Mouse (Mus musculus) intestine, embryonic 16.5 days (tissue): ENCODE measurements around the gene Pla2g15. TPM values are rescaled to one million over a fixed set of nuclear protein-coding genes. Genes with fewer than 3 reads are reported as not detected.

Source experiments
- ATAC-seq: fragments of 200-750 bp; cut with Nextera tagmentation; 2 replicates; pipeline ENCODE4 v1.8.0; 2017; ENCODE audit warnings: moderate TSS enrichment, moderate library complexity
- H3K27ac ChIP-seq: fragments of 300-500 bp; sonication (generic); 2 replicates; pipeline ENCODE4 v1.5.1; 2014; ENCODE audit warnings: mild to moderate bottlenecking, low read length
- H3K27me3 ChIP-seq: fragments of 300-500 bp; sonication (generic); replicated peaks from 2 replicates; pipeline ENCODE4 v1.6.1; 2014; ENCODE audit warnings: low read length, control low read depth, mixed read lengths; ENCODE audit not compliant: control insufficient read depth, insufficient read depth
- H3K36me3 ChIP-seq: fragments of 300-500 bp; sonication (generic); 2 replicates; pipeline ENCODE4 v1.6.1; 2014; ENCODE audit warnings: low read length, control low read depth; ENCODE audit not compliant: control insufficient read depth, insufficient read depth
- H3K4me1 ChIP-seq: fragments of 300-500 bp; sonication (generic); 2 replicates; pipeline ENCODE4 v1.6.1; 2014; ENCODE audit warnings: low read length, control low read depth, mixed read lengths; ENCODE audit not compliant: control insufficient read depth, insufficient read depth
- H3K4me2 ChIP-seq: fragments of 300-500 bp; sonication (generic); 2 replicates; pipeline ENCODE4 v1.6.1; 2014; ENCODE audit warnings: low read depth, low read length, control low read depth
- H3K4me3 ChIP-seq: fragments of 300-500 bp; sonication (generic); 2 replicates; pipeline ENCODE4 v1.5.1; 2014; ENCODE audit warnings: mild to moderate bottlenecking, low read length
- H3K9ac ChIP-seq: fragments of 300-500 bp; sonication (generic); 2 replicates; pipeline ENCODE4 v1.6.1; 2014; ENCODE audit warnings: low read depth, low read length
- H3K9me3 ChIP-seq: fragments of 300-500 bp; sonication (generic); 2 replicates; pipeline ENCODE4 v1.6.1; 2016; ENCODE audit warnings: low read length, control low read depth; ENCODE audit not compliant: control insufficient read depth
- WGBS: fragments of 180-500 bp; shearing (Covaris S2); extraction: QIAGEN DNeasy Blood & Tissue Kit; methylation state at CpG from one replicate; pipeline ENCODE4 v1.1.7; 2014; 5-methylcytosine and 5-hydroxymethylcytosine counted together
- polyA plus RNA-seq: library from polyadenylated mRNA; unstranded; fragments of >200 nt; fragmentation: Nextera tagmentation; extraction: Ambion mirVana; gene quantifications from 2 replicates; pipeline ENCODE4 v1.2.1, GENCODE M21; 2015

Gene Pla2g15
- polyA plus RNA-seq, 1 experiment from 2014 or later, result 10.7 TPM

- Histone ChIP-seq H3K9me3 (no peaks in the 10 kb centered on the region), H3K9ac (peak overlapping the region; percentile 82), H3K4me1 (peaks cover 20% of the 10 kb centered on the region), H3K36me3 (no peaks in the 10 kb centered on the region), H3K27ac (peak overlapping the region; percentile 57), H3K4me3 (peak overlapping the region; percentile 65), H3K4me2 (peak overlapping the region; percentile 93), H3K27me3 (peaks cover 13% of the 10 kb centered on the region)
- WGBS, result 12% methylated on average over 7 of the region's 7 CpGs
- ATAC-seq, result no peak
These were observed 11.6 kb upstream of the Pla2g15 start for GRCm38 (mm10) chr8:106138616-106139015.

- Histone ChIP-seq H3K9ac (no peak overlapping the region), H3K4me1 (peaks cover 11% of the 10 kb centered on the region; the same call in 1 of the 2 replicates), H3K4me2 (no peak overlapping the region), H3K36me3 (no peaks in the 10 kb centered on the region), H3K9me3 (no peaks in the 10 kb centered on the region), H3K27ac (no peak overlapping the region), H3K4me3 (no peak overlapping the region), H3K27me3 (peaks cover 6% of the 10 kb centered on the region)
- no peak for ATAC-seq
- WGBS, result 73% methylated on average over 5 of the region's 5 CpGs
These were observed 10.0 kb upstream of the Pla2g15 start for GRCm38 (mm10) chr8:106140191-106140590.

- H3K27me3 ChIP-seq, result peaks cover 3% of the 10 kb centered on the region; the same call in 1 of the 2 replicates
- H3K27ac ChIP-seq, result no peak overlapping the region
- 0 out of 2 replicates have a peak overlapping the region, but pooled peaks have one; percentile 7 for H3K4me2 ChIP-seq
- 13% methylated on average over 13 of the region's 13 CpGs for WGBS
- H3K4me3 ChIP-seq, result no peak overlapping the region
- H3K9ac ChIP-seq, result no peak overlapping the region
- peaks cover 11% of the 10 kb centered on the region; the same call in 1 of the 2 replicates for H3K4me1 ChIP-seq
- no peak for ATAC-seq
- H3K9me3 ChIP-seq, result no peaks in the 10 kb centered on the region
- H3K36me3 ChIP-seq, result no peaks in the 10 kb centered on the region
These were observed 9.4 kb upstream of the Pla2g15 start for GRCm38 (mm10) chr8:106140769-106141168.

- H3K4me2 ChIP-seq, result no peak overlapping the region
- no peaks in the 10 kb centered on the region for H3K27me3 ChIP-seq
- H3K36me3 ChIP-seq, result no peaks in the 10 kb centered on the region
- 0 out of 2 replicates have a peak, but pooled peaks cover 4% of the 10 kb centered on the region for H3K4me1 ChIP-seq
- no peaks in the 10 kb centered on the region for H3K9me3 ChIP-seq
- H3K27ac ChIP-seq, result no peak overlapping the region
- no peak overlapping the region for H3K4me3 ChIP-seq
- 69% methylated on average over 2 of the region's 2 CpGs for WGBS
- ATAC-seq, result no peak
- H3K9ac ChIP-seq, result no peak overlapping the region
These were observed 4.9 kb upstream of the Pla2g15 start for GRCm38 (mm10) chr8:106145331-106145730.

GRCm38 (mm10) chr8:106146014-106146413, 4.2 kb upstream of the Pla2g15 start:
- Histone ChIP-seq H3K9ac (no peak overlapping the region), H3K27me3 (no peaks in the 10 kb centered on the region), H3K4me1 (peaks cover 7% of the 10 kb centered on the region), H3K27ac (no peak overlapping the region), H3K4me3 (no peak overlapping the region), H3K9me3 (no peaks in the 10 kb centered on the region), H3K36me3 (no peaks in the 10 kb centered on the region), H3K4me2 (no peak overlapping the region)
- ATAC-seq, result no peak
- WGBS, result 91% methylated on average over 4 of the region's 4 CpGs

DNA sequence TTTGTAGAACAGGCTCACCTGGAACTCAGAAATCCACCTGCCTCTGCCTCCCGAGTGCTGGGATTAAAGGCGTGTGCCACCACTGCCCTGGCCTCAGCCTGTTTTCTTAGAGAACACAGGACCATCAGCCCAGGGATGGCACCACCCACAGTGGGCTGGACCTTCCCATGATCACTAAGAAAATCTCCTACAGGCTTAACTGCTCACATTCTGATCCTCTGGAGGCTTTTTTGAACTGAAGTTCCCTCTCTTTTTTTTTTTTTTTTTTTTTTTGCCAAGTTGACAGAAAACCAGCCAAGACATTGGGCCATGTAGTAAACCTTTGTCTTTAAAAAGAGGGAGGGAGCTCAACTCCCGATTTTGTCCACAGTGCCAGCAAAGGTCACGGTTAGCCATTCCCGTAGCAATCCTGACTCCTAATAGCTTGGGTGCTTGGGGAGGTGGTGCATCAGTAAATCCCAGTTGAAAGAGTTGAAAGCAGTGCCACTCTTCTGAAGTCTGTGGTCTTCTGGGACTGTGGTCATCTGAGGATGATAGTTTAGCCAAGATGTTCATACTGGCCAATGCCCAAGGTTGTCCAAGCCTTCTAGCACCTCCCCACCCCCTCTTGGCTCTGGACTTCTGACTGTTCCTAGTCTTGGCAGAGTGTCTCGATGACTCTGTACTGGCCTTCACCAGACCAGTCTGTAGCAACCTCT, 2.2 kb upstream of the Pla2g15 start:
- ATAC-seq, result no peak
- Histone ChIP-seq H3K27ac (no peak overlapping the region), H3K36me3 (no peaks in the 10 kb centered on the region), H3K4me3 (no peak overlapping the region), H3K9ac (no peak overlapping the region), H3K4me2 (no peak overlapping the region), H3K9me3 (no peaks in the 10 kb centered on the region), H3K4me1 (peaks cover 10% of the 10 kb centered on the region), H3K27me3 (no peaks in the 10 kb centered on the region)
- 87% methylated on average over 6 of the region's 6 CpGs for WGBS

DNA sequence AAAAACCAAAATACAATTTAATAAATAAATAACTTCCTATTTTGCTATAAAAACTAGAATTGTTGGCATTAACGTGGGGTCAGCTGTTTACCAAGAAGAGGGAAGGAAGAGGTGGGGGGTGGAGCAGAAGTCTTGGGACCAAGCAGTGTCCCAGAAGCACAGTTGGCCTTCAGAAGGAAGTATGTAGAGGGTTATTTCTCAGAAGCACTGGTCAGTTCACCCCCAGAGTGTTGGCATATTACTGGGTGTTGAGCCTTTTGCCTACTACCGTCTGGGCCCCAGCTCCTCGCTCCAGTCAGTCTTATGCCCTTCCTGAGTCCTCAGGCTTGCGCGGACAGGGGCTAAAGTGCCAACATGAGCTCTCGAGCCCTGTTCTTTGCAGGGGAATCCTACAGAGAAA, 1.2 kb upstream of the Pla2g15 start:
- Histone ChIP-seq H3K4me2 (no peak overlapping the region), H3K4me1 (peaks cover 10% of the 10 kb centered on the region), H3K36me3 (no peaks in the 10 kb centered on the region), H3K27ac (no peak overlapping the region; the same call in 1 of the 2 replicates), H3K9me3 (no peaks in the 10 kb centered on the region), H3K9ac (no peak overlapping the region), H3K27me3 (no peaks in the 10 kb centered on the region), H3K4me3 (no peak overlapping the region)
- 85% methylated on average over 6 of the region's 6 CpGs for WGBS
- no peak for ATAC-seq

DNA sequence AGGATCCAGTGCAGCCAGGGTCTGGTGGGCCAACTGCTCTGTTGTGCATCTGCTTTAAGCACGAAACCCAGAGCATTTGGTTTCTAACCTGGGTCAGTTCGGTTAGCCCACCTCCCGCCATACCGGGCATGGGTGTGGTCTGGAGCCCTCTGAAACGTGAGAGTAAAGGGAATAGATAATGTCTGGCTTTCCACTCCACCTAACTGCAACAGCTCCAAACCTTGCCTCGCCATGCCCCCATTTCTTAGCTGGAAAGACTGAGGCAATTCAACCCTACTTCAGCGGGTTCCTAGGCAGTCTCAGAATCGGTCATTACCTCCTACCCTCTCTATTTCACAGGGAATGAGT, 428 bp downstream of the Pla2g15 start:
- 18% methylated on average over 8 of the region's 8 CpGs for WGBS
- H3K27ac ChIP-seq, result peak overlapping the region; percentile 54; the same call in 1 of the 2 replicates

DNA sequence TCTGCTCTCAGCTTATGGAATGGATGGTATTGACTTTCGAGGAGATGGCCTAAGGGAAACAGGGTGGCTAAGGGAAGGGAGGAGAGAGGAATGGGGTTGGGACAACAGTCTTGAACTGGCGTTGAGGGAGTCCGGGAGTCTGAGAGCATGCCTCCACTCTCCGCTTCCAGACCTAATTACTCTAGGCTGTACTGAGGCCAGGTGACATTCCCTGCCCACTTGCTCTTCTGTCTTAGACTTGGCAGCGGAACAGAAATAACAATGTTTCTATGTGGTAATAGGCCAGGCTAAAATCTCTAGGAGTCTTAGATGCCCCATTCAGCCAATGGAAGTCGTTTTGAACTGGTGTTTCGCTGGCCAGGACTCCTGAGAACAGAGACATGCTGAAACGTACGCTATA, 842 bp downstream of the Pla2g15 start:
- Histone ChIP-seq H3K4me2 (peak overlapping the region; percentile 81), H3K9me3 (no peaks in the 10 kb centered on the region), H3K27ac (no peak overlapping the region), H3K9ac (peak overlapping the region; percentile 81), H3K4me1 (peaks cover 10% of the 10 kb centered on the region), H3K36me3 (no peaks in the 10 kb centered on the region), H3K27me3 (no peaks in the 10 kb centered on the region), H3K4me3 (peak overlapping the region; percentile 87)
- ATAC-seq, result no peak
- 74% methylated on average over 9 of the region's 9 CpGs for WGBS

More for the DNA sequence above, 428 bp downstream of the Pla2g15 start:
- Histone ChIP-seq H3K4me1 (peaks cover 10% of the 10 kb centered on the region), H3K4me3 (peak overlapping the region; percentile 87), H3K27me3 (no peaks in the 10 kb centered on the region), H3K9ac (peak overlapping the region; percentile 81), H3K36me3 (no peaks in the 10 kb centered on the region), H3K9me3 (no peaks in the 10 kb centered on the region), H3K4me2 (peak overlapping the region; percentile 81)
- no peak for ATAC-seq

- no peak for ATAC-seq
- Histone ChIP-seq H3K27ac (no peak overlapping the region), H3K4me3 (no peak overlapping the region), H3K9ac (no peak overlapping the region), H3K27me3 (no peaks in the 10 kb centered on the region), H3K9me3 (no peaks in the 10 kb centered on the region), H3K36me3 (no peaks in the 10 kb centered on the region), H3K4me1 (peaks cover 10% of the 10 kb centered on the region), H3K4me2 (no peak overlapping the region)
- WGBS, result 66% methylated on average over 4 of the region's 4 CpGs
These were observed 2.7 kb downstream of the Pla2g15 start for GRCm38 (mm10) chr8:106152876-106153275.
